ENCODE assay signal across 7 mouse cellular contexts in the genomic region with DNA sequence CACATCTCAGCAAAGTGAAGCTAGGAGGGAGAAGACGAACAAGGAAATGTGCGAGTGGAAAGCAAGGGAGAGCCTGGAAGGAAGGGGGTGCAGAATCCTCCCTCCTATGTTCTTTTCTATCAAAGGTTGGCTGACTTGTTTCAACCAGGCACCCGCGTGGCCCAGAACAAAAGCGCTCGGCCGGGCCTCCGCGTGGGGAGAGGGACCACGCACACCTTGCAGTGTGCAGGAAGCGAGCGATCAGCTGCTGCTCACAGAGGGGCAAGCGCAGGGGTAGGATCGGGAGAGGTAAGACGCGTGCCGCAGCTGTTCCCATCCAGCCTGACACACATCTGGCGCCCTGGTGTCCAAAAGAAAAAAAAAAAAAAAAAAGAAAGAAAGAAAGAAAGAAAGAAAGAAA. TPM values are rescaled to one million over a fixed set of nuclear protein-coding genes. Genes with fewer than 3 reads are reported as not detected.
DNase-seq lines count a peak whose midpoint lies in the region; ATAC-seq and TF ChIP-seq lines count a peak whose summit lies in the region.

No protein-coding gene starts in this region.

- H3K4me1 ChIP-seq in forebrain, embryonic 11.5 days (replicated peaks; ENCODE audit: control insufficient read depth, insufficient read depth, low read length), result 0 out of 2 replicates have a peak, but pooled peaks cover 2% of the 10 kb centered on the region
- 0 out of 2 replicates have a peak, but pooled peaks cover 2% of the 10 kb centered on the region for H3K4me1 ChIP-seq in limb, embryonic 13.5 days
- peaks cover 9% of the 10 kb centered on the region for H3K4me1 ChIP-seq in olfactory bulb, adult 2 months (ENCODE audit: control insufficient read depth, insufficient read depth, low read length)

- peak overlapping the region; percentile 86 for H3K4me2 ChIP-seq in forebrain, embryonic 11.5 days (ENCODE audit: low read depth, low read length, severe bottlenecking)
- peak overlapping the region; percentile 95 for H3K4me2 ChIP-seq in limb, embryonic 13.5 days (replicated peaks)

- H3K36me3 ChIP-seq in forebrain, embryonic 11.5 days (ENCODE audit: control insufficient read depth, insufficient read depth, low read length), result no peaks in the 10 kb centered on the region
- no peaks in the 10 kb centered on the region for H3K36me3 ChIP-seq in limb, embryonic 13.5 days

- TF ChIP-seq CTCF in olfactory bulb, adult 2 months (IDR thresholded peaks at IDR 0.05; ENCODE audit: insufficient read depth, low read depth, low read length), result no peak

- no peak; the same call in 1 of the 2 replicates for ATAC-seq in forebrain, embryonic 11.5 days (replicated peaks; ENCODE audit: low FRiP score)
- ATAC-seq in limb, embryonic 13.5 days (ENCODE audit: low FRiP score, low read depth), result peak; percentile 51; the same call in 1 of the 2 replicates
- ATAC-seq in erythroblast, adult 5-6 weeks (replicated peaks; ENCODE audit: low FRiP score, poor library complexity, severe bottlenecking), result no peak

- H3K27ac ChIP-seq in forebrain, embryonic 11.5 days (ENCODE audit: low read depth, low read length), result no peak overlapping the region
- no peak overlapping the region for H3K27ac ChIP-seq in limb, embryonic 13.5 days
- no peak overlapping the region for H3K27ac ChIP-seq in olfactory bulb, adult 2 months (ENCODE audit: insufficient read depth, low read depth, low read length)

- peak overlapping the region; percentile 43 for H3K9ac ChIP-seq in forebrain, embryonic 11.5 days (ENCODE audit: low read length)
- no peak overlapping the region for H3K9ac ChIP-seq in limb, embryonic 13.5 days

- H3K4me3 ChIP-seq in forebrain, embryonic 11.5 days (ENCODE audit: low read depth, low read length), result peak overlapping the region; percentile 42
- peak overlapping the region; percentile 62 for H3K4me3 ChIP-seq in limb, embryonic 13.5 days
- peak overlapping the region; percentile 34 for H3K4me3 ChIP-seq in olfactory bulb, adult 2 months (ENCODE audit: insufficient read depth, low read depth, low read length)

- 5% methylated on average over 18 of the region's 18 CpGs for WGBS in forebrain, embryonic 11.5 days
- 3% methylated on average over 18 of the region's 18 CpGs for WGBS in limb, embryonic 13.5 days
- 3% methylated on average over 18 of the region's 18 CpGs for WGBS in olfactory bulb, adult 2 months

- peak; percentile 43 for DNase-seq in retina, postnatal 1 day
- DNase-seq in retina, embryonic 14.5 days (ENCODE audit: low spot score), result no peak
- peak; percentile 58 for DNase-seq in forebrain, embryonic 11.5 days (ENCODE audit: low spot score)
- DNase-seq in cerebellum, adult 9-11 months, result no peak

- no peak for TF ChIP-seq POLR2A in olfactory bulb, adult 2 months (IDR thresholded peaks at IDR 0.05; ENCODE audit: insufficient read depth, low read depth, low read length)

- H3K27me3 ChIP-seq in forebrain, embryonic 11.5 days (ENCODE audit: control insufficient read depth, insufficient read depth, low read length), result peaks cover 6% of the 10 kb centered on the region
- H3K27me3 ChIP-seq in limb, embryonic 13.5 days, result peaks cover 18% of the 10 kb centered on the region

- H3K9me3 ChIP-seq in forebrain, embryonic 11.5 days (ENCODE audit: control insufficient read depth, low read length), result no peaks in the 10 kb centered on the region
- H3K9me3 ChIP-seq in limb, embryonic 13.5 days, result no peaks in the 10 kb centered on the region

RNA-seq across cellular contexts. Expression of gene Edaradd, which starts 0.9 kb away (rescaled TPM):
- 1.5 and 1.8 TPM in 2 replicates for polyA plus RNA-seq in forebrain, embryonic 11.5 days (2014; fragmentation: Nextera tagmentation; extraction: Ambion mirVana)
- polyA plus RNA-seq in limb, embryonic 13.5 days (2015; fragmentation: Nextera tagmentation; extraction: Ambion mirVana), result 3.2 and 3.5 TPM in 2 replicates
- not detected in 2 replicates for polyA plus RNA-seq in olfactory bulb, adult 2 months (2012; ENCODE audit: insufficient read depth, insufficient read length, low replicate concordance, missing spikeins)
- not detected in 2 replicates for total RNA-seq in erythroblast, adult 5-6 weeks (2015; ENCODE audit: low replicate concordance)
- total RNA-seq in erythroblast, adult 5-6 weeks (2017; ENCODE audit: low replicate concordance), result not detected in 2 replicates

RNA-seq across cellular contexts. Expression of gene Ero1lb, which starts 46.3 kb away (rescaled TPM):
- 11.7 and 12.0 TPM in 2 replicates for polyA plus RNA-seq in forebrain, embryonic 11.5 days (2014; fragmentation: Nextera tagmentation; extraction: Ambion mirVana)
- polyA plus RNA-seq in limb, embryonic 13.5 days (2015; fragmentation: Nextera tagmentation; extraction: Ambion mirVana), result 5.5 and 5.7 TPM in 2 replicates
- polyA plus RNA-seq in olfactory bulb, adult 2 months (2012; ENCODE audit: insufficient read depth, insufficient read length, low replicate concordance, missing spikeins), result not detected in 2 replicates
- 2.3 and 4.8 TPM in 2 replicates for total RNA-seq in erythroblast, adult 5-6 weeks (2015; ENCODE audit: low replicate concordance)
- total RNA-seq in erythroblast, adult 5-6 weeks (2017; ENCODE audit: low replicate concordance), result 0.84 and 6.4 TPM in 2 replicates

RNA-seq across cellular contexts. Expression of gene Lgals8, which starts 54.6 kb away (rescaled TPM):
- polyA plus RNA-seq in forebrain, embryonic 11.5 days (2014; fragmentation: Nextera tagmentation; extraction: Ambion mirVana), result 9.6 and 10.2 TPM in 2 replicates
- polyA plus RNA-seq in limb, embryonic 13.5 days (2015; fragmentation: Nextera tagmentation; extraction: Ambion mirVana), result 17.9 and 18.9 TPM in 2 replicates
- not detected in 2 replicates for polyA plus RNA-seq in olfactory bulb, adult 2 months (2012; ENCODE audit: insufficient read depth, insufficient read length, low replicate concordance, missing spikeins)
- total RNA-seq in erythroblast, adult 5-6 weeks (2015; ENCODE audit: low replicate concordance), result 10.9 and 13.3 TPM in 2 replicates
- 11.7 and 15.3 TPM in 2 replicates for total RNA-seq in erythroblast, adult 5-6 weeks (2017; ENCODE audit: low replicate concordance)

Comparison
In these comparisons a context has a peak if more than half of its experiments do, and no peak if none do; other contexts are left out.
1. DNase-seq: peak in retina, postnatal 1 day (single experiment) and forebrain, embryonic 11.5 days (single experiment); none in retina, embryonic 14.5 days (single experiment) and cerebellum, adult 9-11 months (single experiment).
2. RNA of gene Lgals8, which starts 54.6 kb away (polyA plus RNA-seq): 17.9 to 18.9 TPM in limb, embryonic 13.5 days and 9.6 to 10.2 TPM in forebrain, embryonic 11.5 days; not detected in olfactory bulb, adult 2 months; every median in the first group is over 10 times any median in the second.
3. Peak in every context shown above with its lines, with median percentiles within 50 percentile points of each other: H3K4me3 ChIP-seq.